Mouse (Mus musculus) heart, adult 2 months (tissue): ENCODE measurements around the gene Lamb1. TPM values are rescaled to one million over a fixed set of nuclear protein-coding genes. Genes with fewer than 3 reads are reported as not detected.

Experiments used
- DNase-seq, 2 experiments: peaks; one replicate each; pipeline ENCODE4 v3.0.0; 2021
- H3K27ac ChIP-seq: fragments of 200-600 bp; 2 replicates; pipeline ENCODE4 v1.8.1; 2022
- H3K27me3 ChIP-seq: fragments of 200-500 bp; 2 replicates; pipeline ENCODE4 v1.6.1; 2012; ENCODE audit warnings: mild to moderate bottlenecking, low read length, inconsistent platforms, mixed read lengths; ENCODE audit not compliant: control insufficient read depth, insufficient read depth
- H3K36me3 ChIP-seq: fragments of 200-500 bp; 2 replicates; pipeline ENCODE4 v1.6.1; 2012; ENCODE audit warnings: low read length, inconsistent platforms; ENCODE audit not compliant: control insufficient read depth, insufficient read depth
- H3K4me1 ChIP-seq: fragments of 200-500 bp; 2 replicates; pipeline ENCODE4 v1.6.1; 2011; ENCODE audit warnings: low read length; ENCODE audit not compliant: control insufficient read depth, insufficient read depth
- H3K4me3 ChIP-seq: fragments of 200-600 bp; 2 replicates; pipeline ENCODE4 v1.8.1; 2022
- H3K79me2 ChIP-seq: fragments of 200-500 bp; replicated peaks from 2 replicates; pipeline ENCODE4 v1.6.1; 2012; ENCODE audit warnings: mild to moderate bottlenecking, inconsistent platforms, low read length, moderate library complexity, mixed read lengths; ENCODE audit not compliant: control insufficient read depth, insufficient read depth
- H3K9ac ChIP-seq: fragments of 200-500 bp; 2 replicates; pipeline ENCODE4 v1.6.1; 2012; ENCODE audit warnings: low read depth, mild to moderate bottlenecking, control low read depth, inconsistent platforms, low read length, mixed read lengths
- CTCF ChIP-seq: fragments of 200-600 bp; IDR thresholded peaks from 2 replicates; pipeline ENCODE4 v1.8.1; 2022; ENCODE audit warnings: antibody characterized with exemption, mild to moderate bottlenecking, moderate library complexity
- EP300 ChIP-seq: fragments of 200-500 bp; IDR thresholded peaks from 2 replicates; pipeline ENCODE4 v1.6.1; 2011; ENCODE audit warnings: low read depth, low read length, control low read depth; ENCODE audit not compliant: insufficient read depth
- POLR2A ChIP-seq: fragments of 200-500 bp; IDR thresholded peaks from 2 replicates; pipeline ENCODE4 v1.6.1; 2011; ENCODE audit warnings: mild to moderate bottlenecking, low read depth, low read length, control low read depth; ENCODE audit not compliant: insufficient read depth
- WGBS: fragments of 180-500 bp; shearing (Covaris S2); methylation state at CpG from one replicate; pipeline ENCODE4 v1.1.7; 2018; 5-methylcytosine and 5-hydroxymethylcytosine counted together
- intact Hi-C: fragments of 180-260 bp; cut with DNase I; formaldehyde crosslinking; loops from one replicate; pipeline ENCODE4 v1.15.1; 2025
- polyA plus RNA-seq: library from polyadenylated mRNA; depleted of rRNA; stranded (reverse); fragments of >200 nt; gene quantifications from 2 replicates; pipeline ENCODE4 v1.2.3, GENCODE M21; 2012; rRNA removed
- total RNA-seq, 2 experiments: library from RNA; stranded (reverse); gene quantifications; 2 replicates each; pipeline ENCODE4 v1.2.3; 2021

Lamb1 gene
- total and polyA plus RNA-seq, 3 experiments: 25.1 to 58.1 (median 55.3) TPM

GRCm38 (mm10) chr12:31375283-31375615, 110.2 kb downstream of the Lamb1 start:
- DNase-seq: no peak
- H3K79me2 ChIP-seq: no peaks in the 10 kb centered on the region
- no peaks in the 10 kb centered on the region; the same call in 1 of the 2 replicates for H3K4me1 ChIP-seq
- no peak overlapping the region for H3K27ac ChIP-seq
- H3K4me3 ChIP-seq: no peak overlapping the region
- intact Hi-C loops: loop anchor here (10.0 kb wide), 4 partner anchors 120 to 550 kb away; partner anchors contain the start of genes Cbll1, Cog5, Dus4l and Gpr22
- H3K36me3 ChIP-seq: no peaks in the 10 kb centered on the region
- H3K27me3 ChIP-seq: no peaks in the 10 kb centered on the region
- WGBS: 58% methylated on average over 4 of the region's 4 CpGs
- no peak overlapping the region for H3K9ac ChIP-seq
- no peak for TF ChIP-seq EP300
- no peak for TF ChIP-seq CTCF
- TF ChIP-seq POLR2A: no peak

- H3K9ac ChIP-seq: no peak overlapping the region
- no peak overlapping the region for H3K4me3 ChIP-seq
- no peaks in the 10 kb centered on the region for H3K36me3 ChIP-seq
- intact Hi-C loops: loop anchor here (10.0 kb wide), 4 partner anchors 118 to 548 kb away; partner anchors contain the start of genes Cbll1, Cog5, Dus4l and Gpr22
- no peak overlapping the region for H3K27ac ChIP-seq
- TF ChIP-seq POLR2A (no peak), CTCF (peak; percentile 41)
- peak in 1 of 2 experiments; percentile 5 for DNase-seq
- H3K4me1 ChIP-seq: no peaks in the 10 kb centered on the region; the same call in 1 of the 2 replicates
- H3K79me2 ChIP-seq: no peaks in the 10 kb centered on the region
- WGBS: 5% methylated on average over 13 of the region's 13 CpGs
- no peaks in the 10 kb centered on the region for H3K27me3 ChIP-seq
These were observed 111.4 kb downstream of the Lamb1 start for GRCm38 (mm10) chr12:31376326-31376950.

- Histone ChIP-seq H3K4me3 (no peak overlapping the region), H3K27me3 (no peaks in the 10 kb centered on the region), H3K9ac (no peak overlapping the region), H3K36me3 (no peaks in the 10 kb centered on the region), H3K4me1 (no peaks in the 10 kb centered on the region; the same call in 1 of the 2 replicates), H3K79me2 (no peaks in the 10 kb centered on the region), H3K27ac (no peak overlapping the region)
- WGBS: 72% methylated on average over 11 of the region's 11 CpGs
- intact Hi-C loops: loop anchor here (10.0 kb wide), 4 partner anchors 118 to 548 kb away; partner anchors contain the start of genes Cbll1, Cog5, Dus4l and Gpr22
- TF ChIP-seq EP300: no peak
- no peak for TF ChIP-seq POLR2A
- no peak for TF ChIP-seq CTCF
- peak in 1 of 2 experiments; percentile 8 for DNase-seq
These were observed 112.2 kb downstream of the Lamb1 start for GRCm38 (mm10) chr12:31377241-31377640.

Other genes with a start within 250 kb of the Lamb1 start
- under 1 TPM; 0.30 to 0.37 TPM for gene Fam110c, start 191.4 kb upstream of the Lamb1 start, total RNA-seq
- 0.31 and 0.47 TPM in 2 replicates for gene Fam110c, start 191.4 kb upstream of the Lamb1 start, polyA plus RNA-seq
- gene Gm6993, start 24.5 kb upstream of the Lamb1 start, total RNA-seq: not detected
- not detected in 2 replicates for gene Gm6993, start 24.5 kb upstream of the Lamb1 start, polyA plus RNA-seq
- gene Dld, start 86.2 kb downstream of the Lamb1 start, total RNA-seq: 100 to 1,000 TPM; 374 to 406 TPM
- gene Dld, start 86.2 kb downstream of the Lamb1 start, polyA plus RNA-seq: 85.0 and 180 TPM in 2 replicates
- gene Slc26a3, start 125.6 kb downstream of the Lamb1 start, total RNA-seq: 1 to 10 TPM; 1.2 to 1.6 TPM
- gene Slc26a3, start 125.6 kb downstream of the Lamb1 start, polyA plus RNA-seq: 1.3 and 2.8 TPM in 2 replicates
- gene Cbll1, start 234.4 kb downstream of the Lamb1 start, total RNA-seq: 10 to 100 TPM; 11.1 TPM
- 4.6 and 7.0 TPM in 2 replicates for gene Cbll1, start 234.4 kb downstream of the Lamb1 start, polyA plus RNA-seq